Mouse (Mus musculus): Measurements from ENCODE around the gene Rnf40. TPM values are rescaled to one million over a fixed set of nuclear protein-coding genes. Genes with fewer than 3 reads are reported as not detected.
A peak's percentile ranks its signal among the peaks of the same experiment; 100 is the strongest.

The Rnf40 gene
- polyA plus RNA-seq, 2 experiments = 13.7 to 14.0 TPM

GRCm38 (mm10) chr7:127626471-127626870, 37.9 kb downstream of the Rnf40 start:
- H3K9ac ChIP-seq (replicated peaks) = peak overlapping the region; percentile 13; the same call in 1 of the 2 replicates
- H3K4me1 ChIP-seq (replicated peaks; ENCODE audit: control insufficient read depth in 2 of 2, insufficient read depth in 2 of 2, low read length in 1 of 2) = peaks cover 15 to 22% of the 10 kb centered on the region in 2 experiments
- WGBS (ENCODE audit: insufficient replicate concordance) = 10% methylated on average over 4 of the region's 4 CpGs
- H3K27me3 ChIP-seq (ENCODE audit: control insufficient read depth, insufficient read depth, low read length) = no peaks in the 10 kb centered on the region
- DNase-seq (ENCODE audit: low read depth in 3 of 3, low spot score in 3 of 3) (peak; percentile 78 to 85 (median 78)), ATAC-seq (ENCODE audit: insufficient read depth) (peak; percentile 100)
- H3K4me2 ChIP-seq (ENCODE audit: low read depth) = peak overlapping the region; percentile 47
- TF ChIP-seq EP300 (IDR thresholded peaks at IDR 0.05; ENCODE audit: low read depth) (peak; percentile 94), CTCF (IDR thresholded peaks at IDR 0.05; ENCODE audit: low read depth) (no peak)
- peak overlapping the region; percentile 66 for H3K27ac ChIP-seq
- H3K36me3 ChIP-seq (replicated peaks; ENCODE audit: control insufficient read depth, insufficient read depth, low read depth) = no peaks in the 10 kb centered on the region
- H3K9me3 ChIP-seq (ENCODE audit: control insufficient read depth, low read length) = no peaks in the 10 kb centered on the region
- peak overlapping the region; percentile 2 to 38 for H3K4me3 ChIP-seq (ENCODE audit: insufficient read depth in 1 of 2, low read depth in 2 of 2, low read length in 2 of 2)

GRCm38 (mm10) chr7:127628646-127629045, 40.1 kb downstream of the Rnf40 start:
- no peak for ATAC-seq (ENCODE audit: insufficient read depth)
- DNase-seq (ENCODE audit: low read depth in 3 of 3, low spot score in 3 of 3) = no peak
- no peak overlapping the region for H3K9ac ChIP-seq (replicated peaks)
- no peaks in the 10 kb centered on the region for H3K9me3 ChIP-seq (ENCODE audit: control insufficient read depth, low read length)
- WGBS (ENCODE audit: insufficient replicate concordance) = 63% methylated on average over 5 of the region's 5 CpGs
- peaks cover 15 to 22% of the 10 kb centered on the region in 2 experiments for H3K4me1 ChIP-seq (replicated peaks; ENCODE audit: control insufficient read depth in 2 of 2, insufficient read depth in 2 of 2, low read length in 1 of 2)
- H3K27ac ChIP-seq = no peak overlapping the region
- no peaks in the 10 kb centered on the region for H3K27me3 ChIP-seq (ENCODE audit: control insufficient read depth, insufficient read depth, low read length)
- H3K4me3 ChIP-seq (ENCODE audit: insufficient read depth in 1 of 2, low read depth in 2 of 2, low read length in 2 of 2) = no peak overlapping the region
- H3K4me2 ChIP-seq (ENCODE audit: low read depth) = no peak overlapping the region
- TF ChIP-seq EP300 (IDR thresholded peaks at IDR 0.05; ENCODE audit: low read depth) (no peak), CTCF (IDR thresholded peaks at IDR 0.05; ENCODE audit: low read depth) (no peak)
- H3K36me3 ChIP-seq (replicated peaks; ENCODE audit: control insufficient read depth, insufficient read depth, low read depth) = no peaks in the 10 kb centered on the region

- Histone ChIP-seq H3K9me3 (ENCODE audit: control insufficient read depth, low read length) (no peaks in the 10 kb centered on the region), H3K9ac (replicated peaks) (no peak overlapping the region), H3K4me3 (ENCODE audit: insufficient read depth in 1 of 2, low read depth in 2 of 2, low read length in 2 of 2) (no peak overlapping the region), H3K36me3 (replicated peaks; ENCODE audit: control insufficient read depth, insufficient read depth, low read depth) (no peaks in the 10 kb centered on the region), H3K4me2 (ENCODE audit: low read depth) (no peak overlapping the region), H3K27ac (no peak overlapping the region), H3K27me3 (ENCODE audit: control insufficient read depth, insufficient read depth, low read length) (peaks cover 9% of the 10 kb centered on the region), H3K4me1 (replicated peaks; ENCODE audit: control insufficient read depth in 2 of 2, insufficient read depth in 2 of 2, low read length in 1 of 2) (peaks cover 11 to 17% of the 10 kb centered on the region in 2 experiments)
- DNase-seq (ENCODE audit: low read depth in 3 of 3, low spot score in 3 of 3) (no peak), ATAC-seq (ENCODE audit: insufficient read depth) (no peak)
- TF ChIP-seq EP300 (IDR thresholded peaks at IDR 0.05; ENCODE audit: low read depth) = no peak
- TF ChIP-seq CTCF (IDR thresholded peaks at IDR 0.05; ENCODE audit: low read depth) = no peak
- 71% methylated on average over 4 of the region's 4 CpGs for WGBS (ENCODE audit: insufficient replicate concordance)
Measured at GRCm38 (mm10) chr7:127631416-127631815, 42.8 kb downstream of the Rnf40 start.

GRCm38 (mm10) chr7:127636963-127637362, 48.4 kb downstream of the Rnf40 start:
- no peaks in the 10 kb centered on the region for H3K36me3 ChIP-seq (replicated peaks; ENCODE audit: control insufficient read depth, insufficient read depth, low read depth)
- H3K9ac ChIP-seq (replicated peaks) = no peak overlapping the region
- TF ChIP-seq EP300 (IDR thresholded peaks at IDR 0.05; ENCODE audit: low read depth) (no peak), CTCF (IDR thresholded peaks at IDR 0.05; ENCODE audit: low read depth) (no peak)
- H3K4me3 ChIP-seq (ENCODE audit: insufficient read depth in 1 of 2, low read depth in 2 of 2, low read length in 2 of 2) = peak overlapping the region; percentile 31 to 50
- ATAC-seq (ENCODE audit: insufficient read depth) (no peak), DNase-seq (ENCODE audit: low read depth in 3 of 3, low spot score in 3 of 3) (no peak)
- no peak overlapping the region for H3K27ac ChIP-seq
- 2% methylated on average over 27 of the region's 27 CpGs for WGBS (ENCODE audit: insufficient replicate concordance)
- peaks cover 28% of the 10 kb centered on the region for H3K27me3 ChIP-seq (ENCODE audit: control insufficient read depth, insufficient read depth, low read length)
- H3K9me3 ChIP-seq (ENCODE audit: control insufficient read depth, low read length) = no peaks in the 10 kb centered on the region
- H3K4me1 ChIP-seq (replicated peaks; ENCODE audit: control insufficient read depth in 2 of 2, insufficient read depth in 2 of 2, low read length in 1 of 2) = no peaks in the 10 kb centered on the region
- H3K4me2 ChIP-seq (ENCODE audit: low read depth) = peak overlapping the region; percentile 47

- Histone ChIP-seq H3K4me1 (replicated peaks; ENCODE audit: control insufficient read depth in 2 of 2, insufficient read depth in 2 of 2, low read length in 1 of 2) (no peaks in the 10 kb centered on the region), H3K4me3 (ENCODE audit: insufficient read depth in 1 of 2, low read depth in 2 of 2, low read length in 2 of 2) (no peak overlapping the region), H3K4me2 (ENCODE audit: low read depth) (no peak overlapping the region), H3K9ac (replicated peaks) (no peak overlapping the region), H3K27me3 (ENCODE audit: control insufficient read depth, insufficient read depth, low read length) (peaks cover 20% of the 10 kb centered on the region), H3K36me3 (replicated peaks; ENCODE audit: control insufficient read depth, insufficient read depth, low read depth) (no peaks in the 10 kb centered on the region), H3K9me3 (ENCODE audit: control insufficient read depth, low read length) (no peaks in the 10 kb centered on the region), H3K27ac (no peak overlapping the region)
- DNase-seq (ENCODE audit: low read depth in 3 of 3, low spot score in 3 of 3) (no peak), ATAC-seq (ENCODE audit: insufficient read depth) (no peak)
- 29% methylated on average over 4 of the region's 4 CpGs for WGBS (ENCODE audit: insufficient replicate concordance)
- no peak for TF ChIP-seq CTCF (IDR thresholded peaks at IDR 0.05; ENCODE audit: low read depth)
- TF ChIP-seq EP300 (IDR thresholded peaks at IDR 0.05; ENCODE audit: low read depth) = no peak
Measured at GRCm38 (mm10) chr7:127641260-127641659, 52.7 kb downstream of the Rnf40 start.

Measured in liver, embryonic 14.5 days (tissue).